Mouse (Mus musculus) olfactory bulb, adult 2 months (tissue): ENCODE measurements around the gene Macrod1. TPM values are rescaled to one million over a fixed set of nuclear protein-coding genes. Genes with fewer than 3 reads are reported as not detected.

Experiments used
- H3K27ac ChIP-seq: fragments of 200-500 bp; 2 replicates; pipeline ENCODE4 v1.5.1; 2012; ENCODE audit warnings: low read depth, low read length; ENCODE audit not compliant: insufficient read depth
- H3K4me1 ChIP-seq: fragments of 200-500 bp; 2 replicates; pipeline ENCODE4 v1.6.1; 2012; ENCODE audit warnings: low read length; ENCODE audit not compliant: control insufficient read depth, insufficient read depth
- H3K4me3 ChIP-seq: fragments of 200-500 bp; 2 replicates; pipeline ENCODE4 v1.5.1; 2012; ENCODE audit warnings: mild to moderate bottlenecking, low read depth, low read length, moderate library complexity; ENCODE audit not compliant: insufficient read depth
- CTCF ChIP-seq: fragments of 200-500 bp; IDR thresholded peaks from 2 replicates; pipeline ENCODE4 v1.5.1; 2012; ENCODE audit warnings: low read depth, mild to moderate bottlenecking, low read length, moderate library complexity; ENCODE audit not compliant: insufficient read depth
- POLR2A ChIP-seq: fragments of 200-500 bp; IDR thresholded peaks from 2 replicates; pipeline ENCODE4 v1.6.1; 2012; ENCODE audit warnings: mild to moderate bottlenecking, low read depth, low read length, moderate library complexity; ENCODE audit not compliant: insufficient read depth
- WGBS: fragments of 180-500 bp; shearing (Covaris S2); methylation state at CpG from one replicate; pipeline ENCODE4 v1.1.7; 2018; 5-methylcytosine and 5-hydroxymethylcytosine counted together
- polyA plus RNA-seq: library from polyadenylated mRNA; stranded (reverse); fragments of >200 nt; gene quantifications from 2 replicates; pipeline ENCODE4 v1.2.4, GENCODE M21; 2012; ENCODE audit warnings: low replicate concordance; ENCODE audit not compliant: missing spikeins, insufficient read depth, insufficient read length

The Macrod1 gene
- polyA plus RNA-seq, 1 experiment = not detected

GRCm38 (mm10) chr19:7189026-7189425 lies 132.4 kb downstream of the Macrod1 start:
- 93% methylated on average over 4 of the region's 4 CpGs for WGBS
- Histone ChIP-seq H3K4me3 (no peak overlapping the region), H3K27ac (no peak overlapping the region), H3K4me1 (peaks cover 7% of the 10 kb centered on the region)
- no peak for TF ChIP-seq CTCF
- TF ChIP-seq POLR2A = no peak

GRCm38 (mm10) chr19:7190986-7191385 lies 134.4 kb downstream of the Macrod1 start:
- 57% methylated on average over 5 of the region's 5 CpGs for WGBS
- TF ChIP-seq CTCF = no peak
- TF ChIP-seq POLR2A = no peak
- Histone ChIP-seq H3K4me3 (no peak overlapping the region), H3K27ac (no peak overlapping the region), H3K4me1 (peaks cover 9% of the 10 kb centered on the region)

- WGBS = 66% methylated on average over 6 of the region's 6 CpGs
- Histone ChIP-seq H3K4me1 (peaks cover 14% of the 10 kb centered on the region), H3K4me3 (no peak overlapping the region), H3K27ac (no peak overlapping the region)
- TF ChIP-seq CTCF = no peak
- TF ChIP-seq POLR2A = no peak
Observed at GRCm38 (mm10) chr19:7191639-7192038, 135.0 kb downstream of the Macrod1 start.

GRCm38 (mm10) chr19:7192561-7192967 lies 136.0 kb downstream of the Macrod1 start:
- TF ChIP-seq CTCF (no peak), POLR2A (no peak)
- H3K4me1 ChIP-seq = peaks cover 9% of the 10 kb centered on the region
- WGBS = 58% methylated on average over 2 of the region's 2 CpGs
- no peak overlapping the region for H3K4me3 ChIP-seq
- H3K27ac ChIP-seq = no peak overlapping the region

- TF ChIP-seq POLR2A = no peak
- TF ChIP-seq CTCF = peak; percentile 95
- Histone ChIP-seq H3K4me3 (no peak overlapping the region), H3K4me1 (peaks cover 9% of the 10 kb centered on the region), H3K27ac (no peak overlapping the region)
- WGBS = 23% methylated on average over 33 of the region's 33 CpGs
Observed at GRCm38 (mm10) chr19:7195900-7196728, 139.5 kb downstream of the Macrod1 start.

- WGBS = 40% methylated on average over 17 of the region's 17 CpGs
- no peak overlapping the region for H3K27ac ChIP-seq
- TF ChIP-seq CTCF (no peak), POLR2A (no peak)
- peaks cover 9% of the 10 kb centered on the region for H3K4me1 ChIP-seq
- no peak overlapping the region for H3K4me3 ChIP-seq
Observed at GRCm38 (mm10) chr19:7196741-7197270, 140.2 kb downstream of the Macrod1 start.

GRCm38 (mm10) chr19:7197445-7197844 lies 140.8 kb downstream of the Macrod1 start:
- H3K4me3 ChIP-seq = no peak overlapping the region
- peaks cover 9% of the 10 kb centered on the region for H3K4me1 ChIP-seq
- 81% methylated on average over 9 of the region's 9 CpGs for WGBS
- no peak overlapping the region for H3K27ac ChIP-seq
- TF ChIP-seq POLR2A (no peak), CTCF (no peak)

- 92% methylated on average over 13 of the region's 13 CpGs for WGBS
- no peak for TF ChIP-seq CTCF
- peaks cover 9% of the 10 kb centered on the region for H3K4me1 ChIP-seq
- H3K27ac ChIP-seq = no peak overlapping the region
- no peak overlapping the region for H3K4me3 ChIP-seq
Observed at GRCm38 (mm10) chr19:7199089-7199488, 142.5 kb downstream of the Macrod1 start.

GRCm38 (mm10) chr19:7200427-7200826 lies 143.8 kb downstream of the Macrod1 start:
- WGBS = 80% methylated on average over 1 of the region's 1 CpGs

More at GRCm38 (mm10) chr19:7200427-7200826, 143.8 kb downstream of the Macrod1 start:
- no peak overlapping the region for H3K27ac ChIP-seq
- no peak overlapping the region for H3K4me3 ChIP-seq
- TF ChIP-seq POLR2A (no peak), CTCF (no peak)
- peaks cover 9% of the 10 kb centered on the region for H3K4me1 ChIP-seq
